Mouse (Mus musculus) brain, adult 2 months (tissue): ENCODE measurements around the gene 1700029I15Rik.
A peak's percentile ranks its signal among the peaks of the same experiment; 100 is the strongest.

Experiments used
- DNase-seq: peaks from one replicate; pipeline ENCODE4 v3.0.0; 2011; ENCODE audit warnings: low read depth, low spot score

Gene 1700029I15Rik

DNA sequence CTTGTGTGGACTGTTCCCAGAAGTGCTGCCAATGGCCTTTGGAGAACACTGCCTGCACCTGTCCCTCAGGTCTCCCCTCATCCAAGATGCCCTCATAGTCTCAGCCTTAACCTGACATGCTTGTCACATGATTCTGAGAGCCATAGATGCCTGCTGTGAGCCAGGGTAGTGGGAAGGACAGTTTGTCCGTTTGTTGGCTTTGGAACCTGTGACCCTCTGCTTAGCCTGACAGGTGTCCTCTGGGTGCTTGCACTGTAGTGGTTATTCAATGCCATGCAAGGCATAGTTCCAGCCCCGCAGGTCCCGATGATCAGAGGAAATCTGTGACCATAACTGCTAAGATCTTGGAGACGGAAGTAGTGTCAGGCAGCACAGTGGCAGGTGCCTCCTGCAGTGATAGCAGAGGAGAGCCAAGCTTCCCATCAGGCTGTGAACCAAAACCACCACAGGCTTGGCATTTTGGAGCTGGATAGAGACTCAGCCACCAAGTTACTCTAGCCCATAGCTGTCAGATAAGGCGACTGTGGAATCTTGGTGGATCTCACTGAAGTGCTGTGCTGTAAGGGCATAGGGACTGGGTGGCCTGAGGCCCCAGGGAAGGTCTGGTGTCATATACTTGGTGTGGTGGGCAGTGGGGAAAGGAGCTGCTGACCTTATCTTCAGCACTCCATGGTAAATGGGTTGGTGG, at the start of gene 1700029I15Rik:
Gene 1700029I15Rik (plus strand): TSS at position 638 of the 688 bp plus-strand sequence.
- peak; percentile 76 for DNase-seq

DNA sequence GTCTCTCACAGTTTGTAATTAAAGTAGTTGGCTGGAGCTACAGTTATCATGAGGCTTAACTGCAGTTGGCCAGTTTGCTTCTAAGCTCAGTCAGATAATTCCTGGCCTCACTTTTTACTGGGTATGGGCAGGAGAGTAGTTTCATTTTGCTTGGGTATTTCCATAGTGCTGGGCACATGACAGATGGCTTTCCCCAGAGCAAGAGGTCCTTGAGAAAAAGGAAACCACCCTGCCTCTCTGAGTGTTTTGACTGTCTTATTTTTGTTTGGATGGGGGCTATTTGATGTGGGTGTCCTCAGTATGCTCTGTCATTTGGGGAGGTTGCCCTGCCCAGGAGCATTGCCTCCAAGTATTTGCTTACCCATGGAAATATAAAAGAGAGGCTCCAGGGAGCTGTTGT, 39.9 kb upstream of the 1700029I15Rik start:
- DNase-seq = no peak

DNA sequence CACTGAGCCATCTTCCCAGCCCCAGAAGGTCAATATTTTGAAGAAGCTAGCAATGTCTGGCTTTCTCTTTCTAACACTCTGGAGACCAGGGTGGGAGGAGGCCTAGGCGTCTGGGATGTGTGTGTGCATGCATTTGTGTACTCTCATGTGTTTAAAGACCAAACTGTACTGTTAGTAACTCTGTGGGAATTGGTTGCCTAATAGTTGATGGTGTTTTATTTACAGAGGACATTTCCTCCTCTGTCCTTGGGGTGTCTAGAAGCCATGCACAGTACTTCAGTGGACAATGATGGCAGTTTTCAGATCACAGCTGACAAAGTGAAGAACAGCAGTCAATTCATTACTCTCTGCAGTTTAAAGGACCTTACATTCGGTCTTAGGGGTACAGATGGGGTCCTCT, 35.1 kb upstream of the 1700029I15Rik start:
- no peak for DNase-seq

DNA sequence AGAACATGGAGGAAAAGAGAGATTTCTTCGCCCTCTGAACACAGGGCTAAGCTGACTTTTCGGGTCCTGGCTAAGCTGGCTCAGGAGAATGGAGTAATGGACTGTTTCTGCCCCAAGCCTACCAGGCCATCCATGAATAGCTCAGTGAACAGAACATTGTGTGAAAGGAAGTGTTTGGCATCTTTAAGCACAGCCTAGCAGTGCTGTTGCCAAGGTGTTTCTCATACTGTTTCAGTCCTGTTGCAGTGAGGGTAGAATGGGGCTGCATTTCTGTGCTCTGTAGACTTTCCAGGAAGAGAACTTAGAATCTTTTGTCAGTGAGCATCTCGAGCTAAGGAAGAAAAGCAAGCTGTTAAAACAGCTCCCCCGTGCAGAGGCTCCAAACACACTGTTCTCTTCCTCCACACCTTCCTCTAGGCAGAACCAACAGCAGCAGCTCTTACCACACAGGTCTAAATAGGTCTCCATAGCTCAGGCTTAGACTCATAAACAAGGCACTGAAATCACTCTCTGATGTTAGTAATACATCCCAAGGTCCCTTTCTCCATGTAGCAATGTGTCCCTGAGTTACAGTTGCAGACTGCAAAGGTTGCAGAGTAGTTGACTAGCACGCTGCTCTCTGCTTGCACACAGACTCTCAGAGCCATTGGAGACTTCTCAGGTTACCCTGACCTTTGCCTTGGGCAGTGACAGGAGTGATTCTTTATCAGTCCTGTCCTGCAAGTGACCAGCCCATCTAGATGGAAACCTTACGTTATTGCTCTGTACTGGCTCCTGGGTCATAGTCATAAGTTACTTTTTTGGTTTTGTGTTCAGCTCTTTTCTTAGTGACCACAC, 32.5 kb upstream of the 1700029I15Rik start:
- DNase-seq = peak; percentile 42

DNA sequence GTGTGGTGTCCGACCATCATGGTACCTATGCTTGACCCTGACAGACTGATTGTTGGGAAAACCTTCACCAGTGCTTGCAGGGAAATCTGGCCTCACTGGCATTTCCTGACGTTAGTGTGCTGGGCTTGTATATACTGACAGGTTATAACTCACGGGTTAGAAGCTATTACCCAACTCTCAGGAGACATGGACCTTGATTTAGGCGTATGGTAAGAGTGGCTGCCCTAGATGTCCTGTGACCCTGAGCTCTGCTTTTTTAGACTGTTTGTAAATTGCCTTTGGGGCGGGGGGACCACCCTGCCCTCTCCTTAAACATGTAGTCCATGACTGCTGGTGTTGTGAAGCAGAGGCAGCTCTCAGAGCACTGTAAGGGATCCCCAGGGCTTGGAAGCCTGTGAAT, 31.7 kb upstream of the 1700029I15Rik start:
- DNase-seq = no peak

DNA sequence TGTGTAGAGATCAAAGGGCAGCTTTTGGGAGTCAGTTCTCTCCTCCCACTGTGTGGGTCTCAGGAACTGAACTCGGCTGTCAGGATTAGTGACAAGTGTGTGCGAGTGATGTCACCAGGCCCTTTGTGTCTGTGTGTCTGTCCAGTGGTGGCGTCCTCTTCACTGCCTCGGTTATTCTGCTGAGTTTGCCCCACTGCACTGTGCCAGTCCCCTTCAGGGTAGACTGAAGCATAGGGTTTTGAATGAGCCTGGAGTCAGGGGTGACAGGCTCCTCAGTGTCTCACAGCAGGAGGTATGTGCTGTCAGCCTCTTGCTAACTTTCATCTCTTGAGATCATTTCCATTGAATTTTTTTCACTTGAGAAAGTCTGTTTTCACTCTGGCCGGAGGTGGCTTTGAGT, 28.9 kb upstream of the 1700029I15Rik start:
- no peak for DNase-seq

DNA sequence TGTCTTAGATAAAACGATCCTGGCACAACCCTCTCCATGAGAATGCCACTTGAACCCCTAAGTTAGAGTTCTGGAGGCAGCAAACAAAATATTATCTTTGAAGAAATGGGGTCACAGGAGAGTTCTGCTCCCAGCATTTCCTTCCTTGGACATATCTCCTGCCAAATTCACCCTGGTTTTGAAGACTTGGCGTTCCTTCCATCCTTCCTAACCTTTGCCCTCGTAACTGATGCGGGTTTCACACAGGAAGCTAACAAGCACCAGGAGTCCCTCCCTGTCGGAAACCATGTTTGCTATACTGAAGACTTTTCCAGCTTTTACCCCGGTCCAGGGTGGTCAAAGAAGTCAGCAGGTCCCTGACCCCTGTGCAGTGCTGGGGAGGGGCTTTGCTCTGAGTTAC, 28.1 kb upstream of the 1700029I15Rik start:
- DNase-seq = no peak

DNA sequence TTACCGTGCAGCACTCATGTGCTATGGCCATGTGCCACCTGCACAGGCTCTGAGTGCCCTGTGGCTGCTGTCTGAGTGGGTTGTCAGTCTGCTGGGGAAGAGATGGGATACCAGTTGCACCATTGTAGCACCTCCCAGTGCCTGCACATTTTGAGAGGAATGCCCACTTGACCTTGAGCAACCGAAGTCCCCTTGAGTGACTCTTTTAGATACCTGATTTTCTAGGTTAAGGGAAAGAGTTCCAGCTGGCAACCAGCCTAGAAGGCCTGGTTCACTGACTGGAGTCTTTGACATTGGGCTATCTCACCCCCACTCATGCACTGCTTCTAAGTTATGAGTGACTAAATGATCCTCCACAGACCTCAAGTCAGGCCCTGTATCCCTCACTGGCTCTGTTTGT, 23.0 kb upstream of the 1700029I15Rik start:
- DNase-seq = no peak

DNA sequence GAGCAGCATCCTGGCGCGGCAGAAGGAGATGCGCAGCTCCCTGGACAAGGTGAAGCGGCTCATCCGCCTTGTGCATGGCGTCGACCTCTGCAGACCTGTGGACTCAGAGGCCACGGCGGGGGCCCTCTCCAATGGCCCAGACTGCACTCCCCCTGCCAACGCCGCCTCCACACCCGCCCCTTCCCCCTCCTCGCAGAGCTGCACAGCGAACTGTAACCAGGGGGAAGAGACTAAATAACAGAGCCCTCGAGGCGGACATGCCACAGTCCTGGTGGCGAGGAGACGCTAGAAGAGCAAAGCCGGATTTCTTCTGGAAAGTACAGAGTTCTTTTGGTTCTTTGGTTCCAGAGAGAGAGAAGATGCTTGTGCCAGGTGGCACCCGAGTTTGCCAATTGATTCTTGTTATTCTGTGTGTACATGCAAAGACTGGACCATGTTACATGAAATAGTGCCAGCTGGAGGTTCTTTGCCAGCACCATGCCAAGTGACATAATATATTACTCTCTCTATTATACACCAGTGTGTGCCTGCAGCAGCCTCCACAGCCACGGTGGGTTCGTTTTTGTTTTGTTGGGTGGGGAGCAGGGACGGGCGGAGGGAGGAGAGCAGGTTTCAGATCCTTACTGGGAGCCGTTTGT, 22.0 kb upstream of the 1700029I15Rik start:
- no peak for DNase-seq

DNA sequence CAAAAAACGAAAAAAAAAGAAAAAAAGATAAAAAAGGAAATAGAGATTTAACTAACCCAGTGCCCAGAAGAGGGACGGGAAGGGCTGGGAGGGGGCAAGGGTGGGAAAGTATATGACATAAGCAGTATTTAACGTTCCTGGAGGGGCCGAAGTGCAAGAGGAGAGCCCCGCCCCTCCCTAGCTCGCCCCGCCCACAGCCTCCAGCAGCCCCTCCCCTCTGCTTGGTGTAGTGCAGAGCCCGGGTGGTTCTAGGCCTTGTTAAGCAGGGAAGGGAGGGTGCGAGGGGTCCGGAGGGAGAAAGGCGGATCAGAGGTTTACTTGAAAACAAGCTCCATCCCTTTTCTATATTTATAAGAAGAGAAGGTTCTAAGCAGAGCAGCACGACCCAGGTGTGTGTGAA, 21.4 kb upstream of the 1700029I15Rik start:
- DNase-seq = no peak

DNA sequence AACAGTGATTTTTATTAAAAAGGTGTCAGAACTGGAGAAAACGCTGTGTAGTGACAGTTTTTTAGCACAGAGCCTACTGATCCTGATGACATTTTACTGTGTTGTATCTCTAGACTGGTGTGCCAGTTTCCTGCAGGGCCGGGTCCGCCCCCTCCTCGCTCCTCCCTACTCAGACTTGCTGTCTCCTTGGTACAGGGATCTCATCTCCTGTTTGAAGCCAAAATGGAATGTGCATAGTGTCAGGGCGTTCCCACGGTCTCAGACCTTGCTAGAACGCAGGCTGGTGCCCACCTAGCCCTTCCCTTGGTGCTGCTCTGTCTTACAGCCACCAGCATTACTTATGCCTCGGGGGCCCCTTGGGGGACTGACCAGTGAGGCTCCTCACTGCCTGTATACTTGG, 20.5 kb upstream of the 1700029I15Rik start:
- DNase-seq = no peak

DNA sequence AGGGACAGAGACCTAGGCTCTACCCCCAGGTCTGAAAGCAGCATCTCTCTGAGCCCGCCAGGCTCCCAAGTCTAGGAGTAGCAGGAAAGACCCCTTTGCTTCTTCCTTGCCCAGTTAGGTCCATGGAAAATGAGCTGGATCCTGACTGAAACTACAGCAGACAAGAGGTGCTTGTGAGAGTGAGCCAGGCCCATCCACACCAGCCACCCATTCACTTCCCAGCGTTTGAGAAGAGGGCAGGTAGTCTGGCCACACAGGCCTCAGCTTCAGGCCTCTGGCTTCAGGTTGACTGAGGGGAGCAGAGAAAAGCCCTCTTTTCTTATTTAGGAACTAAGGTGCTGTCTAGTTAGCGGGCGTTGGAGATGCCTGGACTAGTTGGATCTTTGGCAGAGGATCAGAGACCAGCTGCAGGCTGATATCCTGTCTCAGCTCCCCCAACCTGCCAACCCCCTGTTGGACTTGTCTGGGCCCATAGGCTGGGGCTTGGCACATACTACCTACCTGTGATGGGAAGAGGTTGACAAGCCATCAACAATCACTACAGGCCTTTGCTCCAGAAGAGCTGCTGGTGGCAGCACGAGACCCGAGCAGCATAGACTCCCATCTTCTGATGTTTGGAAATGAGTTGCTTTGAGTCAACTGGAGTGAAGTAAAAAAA, 19.6 kb upstream of the 1700029I15Rik start:
- no peak for DNase-seq

DNA sequence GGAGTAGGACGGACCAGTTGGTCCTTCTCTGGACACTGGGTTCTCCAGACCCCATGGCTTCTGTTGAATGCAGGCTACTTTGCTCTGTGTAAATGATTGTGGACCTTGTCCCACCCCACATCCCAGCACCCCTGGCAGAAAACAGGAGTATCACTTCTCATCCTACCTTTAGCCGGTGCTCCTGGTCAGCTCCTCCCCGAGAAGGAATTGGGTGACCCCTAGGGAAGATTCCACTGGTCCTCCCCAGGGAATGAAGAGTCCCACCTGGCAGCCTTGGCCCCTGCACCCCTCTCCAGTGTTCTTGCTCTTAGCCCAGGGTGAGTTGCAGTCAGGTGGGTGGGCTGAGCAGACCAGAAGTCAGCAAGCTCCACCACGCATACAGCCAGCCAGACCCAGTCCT, 18.3 kb upstream of the 1700029I15Rik start:
- DNase-seq = no peak

DNA sequence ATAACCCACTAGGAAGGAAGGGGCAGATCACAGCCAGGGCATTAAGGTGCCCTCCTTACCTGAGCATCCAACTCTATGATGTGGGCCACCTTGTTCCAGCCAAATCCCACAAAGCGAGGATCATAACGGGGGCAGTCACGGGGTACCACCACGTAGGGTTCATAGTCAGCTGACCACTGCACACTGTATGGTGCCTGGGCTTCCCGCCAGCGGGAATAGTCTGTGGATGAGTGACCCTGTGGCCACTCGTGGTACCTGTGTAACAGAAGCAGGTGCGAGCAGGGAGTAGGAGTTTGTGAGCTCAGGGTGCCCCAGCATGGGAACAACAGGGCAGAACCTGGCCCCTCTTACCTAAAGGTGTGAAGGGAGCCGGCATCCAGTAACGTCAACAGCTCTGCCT, 16.8 kb upstream of the 1700029I15Rik start:
- DNase-seq = no peak

DNA sequence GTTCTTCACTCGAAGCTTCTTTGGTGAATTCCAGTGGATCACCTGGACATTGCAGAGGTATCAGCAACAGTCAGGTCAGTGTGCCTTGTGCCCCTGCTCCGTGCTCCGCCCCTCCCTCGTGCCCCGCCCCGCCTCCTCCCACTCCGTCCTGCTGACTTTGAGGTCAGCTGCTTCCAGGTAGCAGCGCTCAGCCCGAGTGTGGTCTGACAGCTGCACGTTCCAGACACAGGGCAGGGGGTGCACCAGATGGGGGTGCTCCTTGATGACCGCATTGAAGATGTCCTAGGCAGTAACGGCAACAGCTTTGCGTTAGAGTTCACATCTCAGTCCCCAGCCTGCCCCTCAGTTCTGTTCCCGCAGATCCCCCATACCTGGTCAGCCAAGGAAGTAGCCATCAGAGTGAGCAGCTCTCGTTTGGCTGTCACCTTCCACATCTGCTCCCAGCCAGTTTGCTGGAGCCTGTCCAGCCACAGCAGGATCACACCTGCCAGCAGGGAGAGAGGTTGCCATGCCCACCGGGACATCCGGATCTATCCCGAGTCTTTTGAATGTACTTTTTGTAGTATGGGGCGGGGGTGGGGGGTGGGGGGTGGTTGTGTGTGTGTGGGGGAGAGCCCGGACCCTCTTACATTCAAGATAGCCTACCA, 14.8 kb upstream of the 1700029I15Rik start:
- DNase-seq = no peak

DNA sequence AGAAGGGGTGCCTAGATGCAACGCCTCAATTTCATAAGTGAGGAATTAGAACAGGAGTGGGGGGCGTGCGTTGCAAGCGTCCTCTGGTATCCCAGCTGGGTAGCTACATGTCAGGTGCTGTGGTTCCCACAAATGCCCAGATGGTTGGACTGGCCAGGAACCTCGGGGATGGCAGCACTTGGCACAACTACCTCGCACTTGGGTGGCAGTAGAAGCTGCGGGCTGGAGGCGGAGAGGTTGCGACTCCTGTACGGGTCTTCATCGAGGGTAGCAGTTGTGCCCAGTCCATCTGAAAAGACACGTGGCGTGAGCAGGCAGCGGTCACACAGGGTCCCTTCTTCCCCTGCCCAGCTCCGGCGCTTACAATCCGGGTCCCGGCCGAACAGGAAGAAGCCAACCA, 12.0 kb upstream of the 1700029I15Rik start:
- DNase-seq = no peak

DNA sequence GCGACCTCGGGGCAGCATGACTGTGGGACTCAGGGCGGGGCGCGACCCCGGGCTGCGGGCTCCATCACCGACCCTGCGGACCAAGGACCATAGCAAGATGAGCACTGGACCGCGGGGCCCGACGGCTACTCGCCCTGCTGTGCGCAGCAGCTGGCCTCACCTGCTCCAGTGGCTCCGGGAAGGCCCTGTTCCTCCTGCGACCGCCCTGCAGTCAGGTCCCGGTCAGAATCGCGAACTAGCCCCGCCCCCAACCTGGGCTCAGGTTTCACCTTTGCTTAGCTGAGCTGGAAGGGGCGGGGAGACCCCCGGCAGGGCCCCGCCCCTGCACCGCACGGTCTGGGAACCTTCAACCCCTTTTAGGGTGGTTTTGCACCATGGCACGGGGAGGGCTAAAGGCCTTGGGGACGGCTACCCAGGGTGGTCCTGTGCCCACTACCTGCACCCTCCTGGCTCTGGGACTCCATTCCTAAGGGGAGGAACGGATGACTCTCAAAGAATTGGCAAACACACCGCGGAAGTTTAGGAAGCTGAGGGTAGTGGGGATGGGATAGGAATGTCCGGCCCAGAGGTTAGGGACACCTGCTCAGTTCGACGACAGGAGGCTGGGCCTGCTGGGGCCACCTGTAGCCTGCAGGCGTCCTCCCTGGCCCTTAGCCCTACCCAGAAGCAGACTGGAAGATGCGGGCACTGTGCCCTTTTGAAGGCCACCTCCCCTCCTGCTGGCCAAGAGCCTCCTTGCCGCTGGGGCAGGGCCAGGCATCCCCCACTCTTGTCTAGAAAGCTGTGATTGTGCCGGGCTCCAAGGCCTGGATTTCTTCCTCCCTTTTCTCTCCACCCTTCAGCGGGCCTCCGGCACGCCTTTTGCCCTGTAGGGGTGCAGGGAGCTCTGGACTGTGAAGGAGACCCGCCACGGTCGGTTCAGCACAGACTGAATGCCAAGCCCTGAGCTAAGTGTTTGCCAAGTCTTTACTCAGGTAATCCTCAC, 11.2 kb upstream of the 1700029I15Rik start:
- DNase-seq = no peak

DNA sequence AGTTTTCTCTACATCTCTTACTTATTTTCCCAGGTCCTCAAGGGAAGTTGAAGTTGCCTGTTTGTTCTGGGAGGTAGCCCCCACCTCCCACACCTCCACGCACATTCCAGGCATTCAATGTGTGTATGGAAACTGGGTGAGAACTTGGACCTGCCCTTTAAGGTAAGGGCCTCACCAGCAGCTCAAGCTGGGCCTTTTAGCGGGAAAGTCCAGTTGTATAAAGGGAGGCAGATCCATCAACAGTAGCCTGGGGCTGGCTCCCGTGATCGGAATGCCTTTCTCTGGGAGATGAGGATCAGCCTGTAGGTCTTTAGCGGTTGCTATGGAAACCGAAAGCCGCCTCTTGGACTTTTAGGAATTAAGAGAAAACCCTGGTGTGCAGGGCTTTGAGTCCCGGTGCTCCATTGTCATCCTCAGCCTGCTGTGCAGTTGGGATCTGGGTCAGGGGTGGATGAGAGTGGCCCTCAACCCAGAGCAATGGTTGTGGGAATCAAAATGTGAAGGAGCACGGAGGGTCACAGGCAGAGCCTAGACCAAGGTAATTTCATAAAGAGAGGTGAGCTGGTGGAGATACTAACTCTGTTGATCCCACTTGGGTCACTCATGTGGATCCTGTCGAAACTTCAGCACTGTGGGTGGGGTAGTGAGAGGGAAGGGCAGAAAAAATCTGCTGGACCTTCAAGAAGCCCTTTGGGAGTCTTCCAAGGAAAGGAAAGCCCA, 10.2 kb upstream of the 1700029I15Rik start:
- DNase-seq = no peak

DNA sequence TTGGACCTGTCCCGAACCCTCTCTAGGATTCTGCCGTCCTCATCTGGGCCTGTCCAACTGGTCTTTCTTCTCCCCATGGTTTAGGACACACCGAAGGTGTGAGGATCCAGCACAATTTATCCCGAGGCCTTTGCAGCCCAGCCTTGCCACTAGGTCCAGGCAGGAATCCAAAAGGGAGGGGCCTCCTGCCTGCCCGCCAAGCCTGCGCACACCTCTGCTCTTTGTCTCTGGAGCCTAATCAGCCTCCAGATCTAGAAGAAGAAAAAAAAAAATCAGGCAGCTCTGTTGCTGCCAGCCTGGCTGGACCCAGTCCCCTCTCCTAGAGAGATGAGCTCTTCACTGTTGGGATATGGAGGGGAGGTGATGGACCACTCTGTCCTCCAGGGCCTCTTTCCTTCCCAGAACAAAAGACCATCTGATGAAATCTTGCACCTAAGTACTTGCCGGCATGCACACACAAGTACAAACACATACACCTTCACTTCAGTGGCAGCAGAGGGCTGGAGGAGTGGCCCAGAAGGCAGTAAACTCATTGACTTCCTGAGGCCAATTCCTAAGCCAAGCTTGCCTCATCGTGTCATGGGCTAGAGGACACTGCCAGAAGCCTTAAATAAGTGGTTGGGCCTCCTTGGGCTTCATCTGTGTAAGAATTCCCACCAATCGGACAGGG, 9.4 kb upstream of the 1700029I15Rik start:
- no peak for DNase-seq
